Mouse (Mus musculus): Measurements from ENCODE around the gene Plpp4. TPM values are rescaled to one million over a fixed set of nuclear protein-coding genes. Genes with fewer than 3 reads are reported as not detected.

The Plpp4 gene
- total RNA-seq, 2 experiments from 2014 or later, result not detected

DNA sequence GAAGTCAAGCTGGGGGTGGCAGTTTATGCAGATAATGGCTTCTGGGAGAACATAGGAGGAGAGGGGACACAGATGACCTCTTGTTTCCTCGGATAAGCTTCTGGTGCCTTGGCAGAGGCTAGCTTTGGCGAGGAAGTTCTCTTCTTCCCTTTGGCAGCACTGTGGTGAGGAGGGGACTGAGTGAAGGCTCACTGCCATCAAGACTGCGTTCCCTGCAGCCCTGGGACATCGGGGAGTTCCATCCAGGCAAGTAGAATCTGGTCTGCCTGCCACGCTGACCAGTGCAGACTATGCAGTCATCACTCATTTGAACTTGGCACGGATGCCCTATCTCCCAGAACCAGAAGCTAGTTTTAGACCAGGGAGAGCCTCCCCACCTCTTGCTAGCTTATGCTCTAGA lies 2.4 kb downstream of the Plpp4 start:
- intact Hi-C loops (cut with DNase I), result no loop called here
- no peak for DNase-seq
- H3K27ac ChIP-seq, result no peak overlapping the region
- no peak overlapping the region for H3K4me3 ChIP-seq
- no peak for TF ChIP-seq CTCF (IDR thresholded peaks at IDR 0.05)

DNA sequence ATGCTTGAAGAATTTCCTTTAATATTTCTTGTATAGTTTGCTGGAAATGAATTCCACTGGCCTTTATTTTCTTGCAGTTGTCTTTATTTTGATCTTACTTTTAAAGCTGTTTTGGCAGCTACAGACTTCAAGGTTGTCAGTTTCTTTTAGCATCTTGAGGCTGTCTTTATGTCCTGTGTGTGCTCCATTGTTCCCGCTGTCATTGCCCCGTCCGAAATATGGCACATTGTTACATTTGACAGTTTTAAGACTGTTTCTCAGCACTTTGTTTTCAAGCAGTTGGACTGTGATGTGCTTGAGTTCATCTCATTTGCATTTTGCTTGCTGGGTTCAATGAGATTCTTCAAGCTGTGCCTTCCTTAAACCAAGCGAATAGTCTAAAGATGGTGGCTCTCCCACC lies 17.0 kb downstream of the Plpp4 start:
- H3K4me3 ChIP-seq, result no peak overlapping the region
- intact Hi-C loops (cut with DNase I), result no loop called here
- no peak overlapping the region for H3K27ac ChIP-seq
- no peak for DNase-seq
- no peak for TF ChIP-seq CTCF (IDR thresholded peaks at IDR 0.05)

DNA sequence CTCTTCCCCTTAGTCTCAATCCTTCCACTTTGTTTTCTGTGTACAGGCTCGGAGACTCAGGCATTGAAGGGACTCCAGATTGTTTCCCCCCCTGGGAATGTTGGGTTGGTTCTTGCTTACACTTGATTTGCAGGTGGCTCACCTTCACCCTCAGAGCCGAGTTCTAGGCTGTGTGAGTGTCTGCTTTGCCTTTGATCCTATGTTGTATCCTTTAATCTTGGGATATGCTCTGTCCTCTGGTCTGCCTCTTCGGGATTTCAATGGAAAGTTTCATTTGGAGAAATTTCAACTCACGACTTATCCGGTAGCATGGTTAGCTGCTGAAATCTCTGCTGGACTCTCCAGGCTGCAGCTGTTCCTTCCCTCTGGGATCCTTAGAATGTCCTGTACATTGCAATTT lies 17.9 kb downstream of the Plpp4 start:
- Histone ChIP-seq H3K4me3 (no peak overlapping the region), H3K27ac (no peak overlapping the region)
- intact Hi-C loops (cut with DNase I), result no loop called here
- no peak for TF ChIP-seq CTCF (IDR thresholded peaks at IDR 0.05)
- DNase-seq, result no peak

DNA sequence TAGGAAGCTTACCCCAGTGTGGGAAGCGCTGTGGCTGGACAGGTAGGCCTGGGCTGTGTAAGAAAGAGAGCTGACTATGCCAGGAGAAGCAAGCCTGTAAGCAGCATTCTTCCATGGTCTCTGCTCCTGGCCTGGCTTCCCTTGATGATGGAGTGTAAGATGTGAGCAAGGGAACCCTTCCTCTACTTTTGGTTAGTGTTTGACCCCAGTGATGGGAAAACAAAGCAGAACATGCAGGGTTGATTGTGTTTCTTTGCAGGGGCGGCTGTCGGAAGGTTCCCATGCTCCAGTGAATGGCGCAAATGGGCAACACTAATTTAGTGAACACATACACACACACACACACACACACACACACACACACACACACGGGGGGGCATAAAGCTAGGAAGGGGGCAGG lies 20.9 kb downstream of the Plpp4 start:
- no peak overlapping the region for H3K4me3 ChIP-seq
- intact Hi-C loops (cut with DNase I), result no loop called here
- H3K27ac ChIP-seq, result no peak overlapping the region
- TF ChIP-seq CTCF (IDR thresholded peaks at IDR 0.05), result no peak
- no peak for DNase-seq

DNA sequence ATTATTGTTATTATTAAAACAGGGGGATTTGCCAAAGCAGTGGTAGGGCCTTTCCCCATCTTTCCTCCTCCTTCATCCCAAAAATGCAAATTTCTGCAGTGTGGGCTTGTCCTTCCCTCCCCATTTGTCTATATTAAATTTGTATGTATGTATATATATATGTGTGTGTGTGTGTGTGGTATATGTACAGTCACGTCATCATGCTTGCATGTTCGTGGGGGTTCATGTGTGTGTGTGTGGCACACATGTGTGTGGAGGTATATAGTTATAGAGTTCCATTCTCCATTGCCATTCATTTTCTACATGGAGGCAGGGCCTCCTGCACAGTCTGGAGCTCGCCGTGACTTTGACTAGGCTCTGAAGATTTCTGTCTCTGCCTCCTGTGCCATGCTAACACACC lies 22.0 kb downstream of the Plpp4 start:
- no peak overlapping the region for H3K27ac ChIP-seq
- intact Hi-C loops (cut with DNase I), result no loop called here

DNA sequence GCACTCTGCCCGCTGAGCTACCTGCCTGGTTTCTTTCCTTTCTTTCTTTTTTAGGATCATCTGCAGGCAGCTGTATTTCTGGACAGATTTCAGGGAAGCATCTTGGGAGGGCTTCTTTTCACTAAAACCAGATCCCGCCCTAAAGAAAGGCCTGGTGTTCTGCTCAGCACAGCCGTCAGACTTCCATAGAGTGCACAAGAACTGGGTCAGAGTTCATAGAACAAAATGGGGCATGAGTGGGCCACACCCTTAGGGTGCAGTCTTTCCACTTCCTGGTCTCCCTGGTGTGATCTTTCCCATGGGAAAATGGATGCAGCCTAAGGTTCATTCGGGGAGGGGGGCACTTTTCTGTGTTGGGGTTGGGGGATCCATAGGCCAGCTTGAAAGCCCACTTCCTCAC lies 22.4 kb downstream of the Plpp4 start:
- TF ChIP-seq CTCF (IDR thresholded peaks at IDR 0.05), result no peak
- Histone ChIP-seq H3K4me3 (no peak overlapping the region), H3K27ac (no peak overlapping the region)
- DNase-seq, result no peak
- intact Hi-C loops (cut with DNase I), result no loop called here

More for the DNA sequence above, 22.0 kb downstream of the Plpp4 start:
- TF ChIP-seq CTCF (IDR thresholded peaks at IDR 0.05), result no peak
- H3K4me3 ChIP-seq, result no peak overlapping the region
- no peak for DNase-seq

DNA sequence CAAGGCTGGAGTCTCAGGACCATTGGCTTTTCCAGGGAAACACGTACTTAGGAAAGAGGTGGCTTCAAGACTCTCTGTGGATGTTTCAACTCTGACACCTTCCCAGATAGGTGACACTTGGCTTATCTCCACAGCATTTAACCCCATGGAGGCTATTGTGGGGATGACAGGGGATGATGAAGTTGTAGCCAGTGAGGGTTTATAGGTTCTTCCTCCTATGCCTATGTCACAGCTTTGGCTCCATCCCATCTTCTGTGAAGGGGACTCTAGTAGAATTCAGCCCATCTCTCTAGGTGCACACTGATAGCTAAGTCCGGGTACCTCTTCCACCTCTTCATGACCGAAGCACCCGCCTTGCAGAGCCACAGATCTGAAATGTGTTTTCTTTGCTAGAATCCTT lies 25.1 kb downstream of the Plpp4 start:
- no peak overlapping the region for H3K27ac ChIP-seq
- intact Hi-C loops (cut with DNase I), result no loop called here
- DNase-seq, result no peak
- H3K4me3 ChIP-seq, result no peak overlapping the region
- TF ChIP-seq CTCF (IDR thresholded peaks at IDR 0.05), result no peak

DNA sequence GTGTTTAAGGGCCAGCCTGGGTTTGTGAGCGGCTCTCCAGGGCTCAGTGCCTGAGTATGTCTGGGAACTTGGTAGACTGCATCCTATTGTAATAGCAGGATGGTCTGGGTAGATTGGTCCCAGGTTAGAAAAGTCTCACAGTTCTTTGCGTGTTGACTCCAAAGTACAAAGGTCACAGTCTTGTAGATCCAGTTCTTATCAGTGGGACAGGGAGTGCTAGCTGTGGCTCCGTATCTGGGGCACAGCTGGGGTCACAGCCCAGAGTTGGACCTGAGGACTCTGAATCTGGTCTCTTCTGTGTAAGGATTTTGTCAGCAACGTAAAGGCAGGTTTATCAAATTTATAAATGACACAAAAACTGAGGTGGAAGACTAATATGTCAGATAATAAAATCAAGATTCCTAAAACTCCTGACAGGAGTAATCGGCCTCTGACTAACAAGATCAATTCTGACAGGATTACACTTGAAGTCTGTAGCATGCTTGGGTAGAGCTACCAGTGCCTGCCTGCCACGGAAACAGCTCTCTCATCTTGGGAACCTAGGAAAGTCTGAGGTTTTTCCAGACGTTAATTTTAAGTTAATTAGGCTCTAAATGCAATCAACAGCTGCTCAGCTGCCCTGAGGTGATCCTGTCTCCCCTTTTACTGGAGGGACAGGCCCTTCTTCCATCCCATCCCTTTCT lies 28.5 kb downstream of the Plpp4 start:
- intact Hi-C loops (cut with DNase I), result no loop called here
- Histone ChIP-seq H3K4me3 (no peak overlapping the region), H3K27ac (no peak overlapping the region)
- no peak for DNase-seq
- no peak for TF ChIP-seq CTCF (IDR thresholded peaks at IDR 0.05)

DNA sequence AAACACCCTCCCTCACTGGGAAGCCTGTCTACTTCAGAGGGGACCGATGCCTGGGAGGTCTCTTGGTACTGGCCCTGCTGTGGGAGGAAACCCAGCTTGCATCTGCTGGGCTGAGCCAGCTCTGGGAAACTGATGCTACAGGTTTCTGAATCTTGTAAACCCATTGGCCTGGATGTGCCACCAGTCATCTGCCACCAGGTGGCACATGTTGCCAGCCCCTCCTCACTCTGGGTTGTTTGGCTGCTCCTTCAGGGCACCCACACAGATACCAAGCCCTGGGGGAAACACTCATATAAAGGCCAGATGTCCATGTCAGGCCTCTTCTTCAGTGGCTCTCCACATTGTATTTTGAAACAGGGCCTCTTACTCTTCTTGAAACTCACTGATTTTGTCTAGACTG lies 36.4 kb downstream of the Plpp4 start:
- DNase-seq, result no peak
- intact Hi-C loops (cut with DNase I), result no loop called here
- Histone ChIP-seq H3K27ac (no peak overlapping the region), H3K4me3 (no peak overlapping the region)
- TF ChIP-seq CTCF (IDR thresholded peaks at IDR 0.05), result peak; percentile 45

DNA sequence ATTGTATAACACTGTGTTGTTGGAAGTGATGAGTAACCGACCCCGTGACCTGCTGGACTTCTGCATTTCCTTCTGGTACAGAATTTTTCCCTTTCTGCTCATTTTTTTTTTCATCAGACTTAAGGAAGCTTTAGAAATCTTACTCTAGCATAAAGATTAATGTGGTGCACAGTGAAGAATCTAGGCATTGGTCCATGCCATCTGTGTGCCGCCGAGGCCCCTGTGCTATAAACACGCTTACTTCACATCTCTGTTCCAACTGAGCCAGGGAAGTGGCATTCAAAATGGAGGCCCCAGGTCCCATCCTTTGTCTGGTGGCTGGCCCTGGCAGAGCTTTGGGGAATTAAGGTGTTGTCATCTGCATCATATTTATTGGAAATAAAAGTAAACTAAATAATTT lies 44.8 kb downstream of the Plpp4 start:
- no peak overlapping the region for H3K27ac ChIP-seq
- no peak for DNase-seq
- no peak overlapping the region for H3K4me3 ChIP-seq
- no peak for TF ChIP-seq CTCF (IDR thresholded peaks at IDR 0.05)
- intact Hi-C loops (cut with DNase I), result no loop called here

DNA sequence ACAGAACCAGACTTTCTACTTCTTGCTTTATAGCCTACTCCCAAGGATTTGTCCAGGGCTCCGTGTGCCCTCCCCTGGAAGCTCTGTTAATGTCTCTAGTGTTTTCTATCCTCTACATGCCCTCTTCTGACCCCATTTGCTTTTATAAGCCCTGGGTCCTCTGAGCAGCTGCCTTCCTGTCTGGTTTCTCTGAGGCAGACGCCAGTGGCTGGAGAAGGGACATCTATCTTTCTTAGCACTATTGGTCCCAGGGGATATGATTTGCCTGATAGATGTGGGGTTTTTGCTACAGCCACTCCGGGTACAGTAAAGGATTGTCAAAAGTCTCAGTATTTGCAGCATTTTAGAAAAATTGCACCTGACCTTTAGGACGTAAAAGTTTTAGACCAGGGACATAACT lies 46.5 kb downstream of the Plpp4 start:
- intact Hi-C loops (cut with DNase I), result no loop called here
- Histone ChIP-seq H3K27ac (no peak overlapping the region), H3K4me3 (no peak overlapping the region)
- DNase-seq, result no peak
- no peak for TF ChIP-seq CTCF (IDR thresholded peaks at IDR 0.05)

DNA sequence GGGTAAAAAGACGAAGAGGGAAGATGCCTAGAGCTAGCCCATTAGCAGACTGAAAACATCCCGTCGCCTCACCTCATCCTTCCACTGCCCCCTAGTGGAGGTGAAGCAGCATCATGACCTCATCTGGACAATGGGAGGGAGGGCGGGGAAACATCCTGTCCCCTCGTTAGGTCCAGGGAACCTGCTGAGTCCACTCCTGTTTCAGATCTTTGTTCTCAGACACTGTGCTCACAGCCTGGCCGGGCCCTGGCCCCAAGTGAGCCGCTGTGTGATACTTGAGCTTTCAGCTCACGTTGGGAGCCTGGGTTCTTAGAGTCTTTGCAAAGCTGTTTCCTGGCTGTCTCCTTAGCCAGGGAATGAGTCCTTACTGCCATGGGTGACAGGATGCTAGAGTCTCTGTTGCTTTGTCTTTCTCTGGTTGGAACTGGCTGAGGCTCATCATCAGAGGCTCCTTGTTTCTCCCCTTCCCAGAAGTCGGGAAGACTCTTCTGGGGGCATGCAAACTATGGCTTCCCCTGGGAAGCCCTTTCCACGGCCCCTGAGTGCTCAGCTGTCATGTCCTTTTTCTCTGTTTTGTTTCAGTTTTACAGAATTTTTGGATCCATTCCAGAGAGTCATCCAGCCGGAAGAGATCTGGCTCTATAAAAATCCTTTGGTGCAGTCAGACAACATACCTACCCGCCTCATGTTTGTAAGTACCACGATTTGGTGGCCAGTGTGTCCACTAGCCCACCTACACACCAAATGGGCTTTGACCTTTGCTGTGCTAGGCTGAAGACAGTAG lies 50.4 kb downstream of the Plpp4 start:
- intact Hi-C loops (cut with DNase I), result loop anchor here (2.0 to 5.0 kb wide), 2 partner anchors 70 to 446 kb away; no protein-coding TSS in a partner anchor
- Histone ChIP-seq H3K27ac (no peak overlapping the region), H3K4me3 (no peak overlapping the region)
- peak; percentile 17 for DNase-seq
- TF ChIP-seq CTCF (IDR thresholded peaks at IDR 0.05), result peak; percentile 59

DNA sequence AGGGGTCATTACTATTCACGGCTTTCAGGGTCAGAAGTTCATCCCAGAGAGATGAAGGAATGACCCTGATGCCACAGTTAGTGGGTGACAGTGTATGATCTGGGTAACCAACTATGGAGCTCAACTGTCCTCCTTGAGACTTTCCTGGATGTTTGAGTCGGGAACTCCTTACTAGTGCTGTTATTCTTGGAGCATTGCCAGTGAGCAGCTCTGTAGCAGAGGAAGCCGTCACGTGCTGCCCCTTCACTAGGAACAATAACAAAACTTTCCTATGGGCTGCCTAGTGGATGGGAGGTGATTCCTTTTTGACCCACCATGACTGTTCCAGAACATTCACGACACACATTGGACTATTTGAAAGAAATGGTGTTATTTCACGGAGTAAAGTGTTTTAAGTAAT lies 51.8 kb downstream of the Plpp4 start:
- Histone ChIP-seq H3K27ac (no peak overlapping the region), H3K4me3 (no peak overlapping the region)
- DNase-seq, result no peak
- TF ChIP-seq CTCF (IDR thresholded peaks at IDR 0.05), result no peak
- intact Hi-C loops (cut with DNase I), result loop anchor here (5.0 kb wide), 1 partner anchor 71 kb away; no protein-coding TSS in a partner anchor

DNA sequence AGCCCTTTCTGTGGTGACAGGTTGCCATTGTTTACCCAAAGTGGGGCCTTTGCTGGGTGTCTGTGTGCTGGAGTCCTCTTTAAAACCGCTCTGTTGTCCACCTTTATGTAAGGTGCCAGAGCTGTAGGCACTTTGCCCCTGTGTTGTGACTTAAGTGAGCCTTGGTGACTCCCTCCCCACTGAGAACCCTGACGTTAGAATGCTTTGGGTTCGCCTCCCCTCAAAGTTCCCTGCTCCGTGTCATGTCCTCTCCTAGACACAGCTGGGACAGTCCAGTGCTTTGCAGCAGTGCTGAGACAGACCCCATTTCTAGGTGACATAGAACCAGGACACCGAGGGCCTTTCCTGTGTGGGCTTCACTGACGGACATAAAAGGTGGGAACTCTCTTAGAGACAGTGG lies 55.7 kb downstream of the Plpp4 start:
- intact Hi-C loops (cut with DNase I), result no loop called here
- no peak overlapping the region for H3K4me3 ChIP-seq
- no peak for TF ChIP-seq CTCF (IDR thresholded peaks at IDR 0.05)
- no peak for DNase-seq
- H3K27ac ChIP-seq, result no peak overlapping the region
